Mouse (Mus musculus) mature B cell (primary cell): ENCODE data around the gene Nme6.

ENCODE experiments used
- in situ Hi-C: fragments of 300-500 bp; cut with MboI; formaldehyde crosslinking; loops from 2 replicates; pipeline ENCODE4 v1.14.3; 2019

Nme6 gene

DNA sequence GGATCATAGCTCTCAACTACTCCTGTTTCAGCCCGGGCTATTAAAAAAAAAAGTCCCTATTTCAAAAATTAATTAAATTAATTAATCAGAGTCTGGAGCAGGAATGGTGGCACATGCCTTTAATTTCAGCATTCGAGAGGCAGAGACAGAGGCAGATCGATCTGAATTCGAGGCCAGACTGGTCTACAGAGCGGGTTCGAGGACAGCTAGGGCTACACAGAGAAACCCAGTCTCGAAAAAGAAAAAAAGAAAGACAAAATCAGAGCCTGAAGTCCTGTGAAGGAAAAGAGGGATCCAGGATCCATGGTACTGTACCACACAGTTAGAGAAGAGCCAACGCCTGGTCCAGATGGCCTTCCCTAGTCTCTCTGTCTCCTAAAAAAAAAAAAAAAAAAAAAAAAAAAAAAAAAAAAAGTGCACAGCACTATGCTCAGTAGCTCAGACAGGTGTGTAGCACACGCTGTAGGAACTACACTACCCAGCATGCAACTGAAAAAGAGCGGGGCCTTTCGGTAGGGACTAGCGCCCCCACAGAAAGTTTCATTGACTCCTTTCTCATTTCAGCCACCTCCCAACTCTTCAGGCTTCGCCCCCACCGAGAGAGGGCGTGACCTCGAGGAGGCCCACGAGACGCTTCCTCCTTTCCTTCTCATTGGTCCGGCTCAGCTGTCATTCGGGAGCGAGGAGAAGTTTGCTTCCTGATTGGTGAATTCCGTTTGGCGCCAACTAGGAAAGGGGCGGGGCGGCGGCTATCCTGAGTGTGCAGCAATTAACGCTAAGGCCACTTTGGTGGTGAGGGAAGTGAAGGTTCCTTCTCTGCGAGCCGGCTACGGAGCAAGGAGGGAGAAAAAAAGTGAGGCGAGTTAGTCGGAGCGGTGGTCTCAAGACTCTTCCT, 42.5 kb downstream of the Nme6 start, which contains the start of gene Cdc25a:
TSS of gene Cdc25a (plus strand) at position 783 of the 895 bp plus-strand sequence.
- in situ Hi-C loops = loop anchor here (25.0 kb wide), 1 partner anchor 212 kb away; no protein-coding TSS in a partner anchor

DNA sequence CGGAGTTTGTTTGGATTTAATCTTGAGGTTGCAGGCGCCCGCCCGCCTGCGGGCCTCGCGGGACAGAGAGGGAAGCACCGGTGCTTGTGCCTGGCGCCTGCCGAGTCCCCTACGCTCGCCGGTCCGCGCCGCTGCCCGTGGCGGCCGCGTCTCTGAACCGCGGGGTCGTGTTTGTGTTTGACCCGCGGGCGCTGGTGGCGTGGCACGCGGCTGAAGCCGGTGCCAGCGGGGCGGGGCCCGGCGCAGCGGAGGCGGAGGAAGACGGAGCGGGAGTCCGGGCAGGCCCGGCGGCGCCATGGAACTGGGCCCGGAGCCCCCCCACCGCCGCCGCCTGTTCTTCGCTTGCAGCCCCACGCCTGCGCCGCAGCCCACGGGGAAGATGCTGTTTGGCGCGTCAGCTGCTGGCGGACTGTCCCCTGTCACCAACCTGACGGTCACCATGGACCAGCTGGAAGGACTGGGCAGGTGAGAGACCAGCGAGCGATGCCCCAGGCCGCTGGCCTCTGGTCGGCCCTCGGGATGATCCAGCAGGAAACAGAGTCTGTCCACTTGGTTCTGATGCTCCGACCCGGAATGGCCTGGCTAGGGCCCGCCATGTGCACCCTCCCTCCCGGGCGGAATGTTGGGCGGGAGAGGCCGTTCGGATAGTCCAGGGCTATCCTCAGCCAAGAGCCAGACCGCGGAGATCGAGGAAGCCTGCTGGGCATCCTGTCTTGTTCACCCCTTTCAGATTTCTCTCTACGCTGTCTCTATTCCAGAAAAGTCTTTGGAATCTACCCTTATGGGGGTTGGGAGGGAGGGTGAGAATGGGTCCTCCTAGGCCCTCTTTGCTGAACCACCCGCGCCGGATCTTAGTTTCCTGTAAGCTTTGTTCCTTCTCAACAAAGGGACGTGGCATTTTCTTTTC, 43.4 kb downstream of the Nme6 start:
- in situ Hi-C loops = loop anchor here (25.0 kb wide), 1 partner anchor 211 kb away; no protein-coding TSS in a partner anchor

DNA sequence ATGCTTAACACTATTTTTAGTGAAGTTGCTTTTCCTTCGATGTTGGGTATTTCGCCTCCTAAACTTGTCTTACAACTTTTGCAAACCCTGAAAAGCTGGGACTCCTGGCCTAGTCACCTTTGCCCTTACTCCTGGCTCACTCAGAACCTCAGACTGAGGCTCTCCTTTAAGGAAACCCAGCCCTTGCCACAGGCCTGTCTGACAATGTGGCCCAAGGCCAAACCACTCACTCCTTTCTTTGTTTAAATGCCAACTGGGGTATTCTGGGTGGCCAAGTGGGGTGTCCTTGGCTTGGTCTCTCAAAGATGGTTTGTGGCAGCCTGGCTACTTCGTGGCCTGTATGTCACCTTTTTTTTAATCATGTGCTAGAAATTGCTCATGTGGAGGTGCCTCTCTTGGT, 44.2 kb downstream of the Nme6 start:
- in situ Hi-C loops = loop anchor here (25.0 kb wide), 1 partner anchor 211 kb away; no protein-coding TSS in a partner anchor

DNA sequence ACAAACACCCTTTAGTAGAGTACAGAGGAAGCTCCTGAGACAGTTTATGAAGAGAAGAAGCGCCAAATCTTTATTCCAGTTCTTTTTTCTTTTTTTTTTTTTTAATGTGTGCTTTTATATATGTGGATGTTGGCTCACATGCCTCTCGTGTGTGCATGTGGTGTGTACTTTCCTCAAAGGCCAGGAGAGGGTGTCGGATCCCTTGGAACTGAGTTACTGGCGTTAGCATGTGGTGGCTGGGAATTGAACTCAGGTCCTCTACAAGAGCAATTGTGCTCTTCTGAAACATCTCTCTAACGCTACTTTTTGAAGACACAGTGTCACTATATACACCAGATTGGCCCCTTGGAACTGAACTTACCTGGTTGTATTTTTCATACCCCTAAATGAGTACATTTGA, 45.1 kb downstream of the Nme6 start:
- in situ Hi-C loops = loop anchor here (25.0 kb wide), 1 partner anchor 210 kb away; no protein-coding TSS in a partner anchor

DNA sequence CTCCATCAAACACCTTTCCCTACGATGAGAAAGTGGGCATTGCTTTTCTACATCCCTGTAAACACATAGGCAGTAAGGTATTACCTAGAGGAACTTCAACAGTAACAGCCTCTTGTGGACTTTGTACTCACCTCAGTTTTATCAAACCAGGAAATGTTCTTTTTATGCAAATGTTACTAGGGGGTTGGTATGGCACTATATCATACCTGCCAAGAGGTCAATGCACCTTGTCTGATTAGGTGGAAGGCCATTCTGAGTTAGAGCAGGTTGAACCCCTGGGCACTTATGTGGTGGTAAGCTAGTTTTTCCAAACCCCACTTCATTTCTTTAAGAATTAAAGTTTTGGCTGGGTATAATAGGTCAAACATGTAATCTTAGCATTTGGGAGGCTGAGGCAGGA, 46.8 kb downstream of the Nme6 start:
- in situ Hi-C loops = loop anchor here (25.0 kb wide), 1 partner anchor 208 kb away; no protein-coding TSS in a partner anchor

DNA sequence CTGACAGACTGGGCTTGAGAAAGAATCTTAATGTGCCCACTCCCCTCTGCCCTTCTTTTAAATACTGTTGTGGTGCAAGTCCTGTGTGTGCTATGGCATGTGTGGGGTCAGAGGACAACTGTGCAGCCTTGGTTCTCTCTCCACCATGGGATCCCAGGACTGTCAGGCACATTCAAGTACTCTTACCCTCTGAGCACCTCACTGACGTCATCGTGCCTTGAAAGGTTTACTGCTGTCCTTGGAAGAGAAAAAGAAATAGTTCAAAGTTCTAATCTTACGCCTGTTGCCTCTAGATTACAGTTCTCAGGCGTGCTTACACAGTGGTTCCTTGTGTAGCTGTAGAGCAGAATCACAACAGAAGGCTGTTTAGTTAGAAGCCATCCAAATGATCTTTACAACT, 53.7 kb downstream of the Nme6 start:
- in situ Hi-C loops = loop anchor here (25.0 kb wide), 1 partner anchor 201 kb away; no protein-coding TSS in a partner anchor

DNA sequence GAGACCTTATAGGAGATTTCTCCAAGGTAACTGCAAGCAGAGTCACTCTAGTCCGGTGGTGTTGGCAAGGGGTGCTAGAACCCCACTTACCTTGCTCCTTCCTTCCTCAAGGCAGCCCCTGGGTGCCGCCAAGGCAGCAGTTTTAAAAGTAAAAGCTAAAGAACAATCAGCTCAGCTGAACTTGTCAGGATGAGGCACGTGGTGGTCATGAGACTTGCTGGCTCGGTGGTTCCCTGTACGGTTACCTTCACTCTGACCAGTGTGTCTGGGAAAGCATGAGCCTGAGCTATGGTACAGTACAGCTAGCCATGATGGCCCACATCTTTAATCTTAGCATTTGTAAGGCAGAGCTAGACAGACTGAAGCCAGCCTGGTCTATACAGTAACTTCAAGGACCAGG, 54.8 kb downstream of the Nme6 start:
- in situ Hi-C loops = loop anchor here (25.0 kb wide), 1 partner anchor 200 kb away; no protein-coding TSS in a partner anchor

DNA sequence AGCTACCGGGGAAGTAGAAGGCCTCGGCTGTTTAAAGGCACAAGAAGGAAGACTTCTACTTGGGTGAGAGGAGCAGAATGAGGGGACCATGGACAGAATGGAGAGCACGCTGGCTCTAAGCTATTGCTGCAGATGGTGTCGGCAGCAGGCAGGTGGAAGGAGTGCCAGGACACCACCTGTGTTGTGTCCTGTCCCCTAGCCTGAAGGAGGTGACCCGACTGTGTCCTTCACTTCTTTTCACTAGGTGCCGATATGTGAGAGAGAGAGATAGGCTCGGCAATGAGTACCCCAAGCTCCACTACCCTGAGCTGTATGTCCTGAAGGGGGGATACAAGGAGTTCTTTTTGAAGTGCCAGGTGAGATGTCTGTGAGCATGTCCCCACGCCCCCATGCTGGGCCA, 59.0 kb downstream of the Nme6 start:
- in situ Hi-C loops = loop anchor here (25.0 kb wide), 1 partner anchor 196 kb away; no protein-coding TSS in a partner anchor
